Mouse (Mus musculus): Measurements from ENCODE around the gene Fam98b.

DNA sequence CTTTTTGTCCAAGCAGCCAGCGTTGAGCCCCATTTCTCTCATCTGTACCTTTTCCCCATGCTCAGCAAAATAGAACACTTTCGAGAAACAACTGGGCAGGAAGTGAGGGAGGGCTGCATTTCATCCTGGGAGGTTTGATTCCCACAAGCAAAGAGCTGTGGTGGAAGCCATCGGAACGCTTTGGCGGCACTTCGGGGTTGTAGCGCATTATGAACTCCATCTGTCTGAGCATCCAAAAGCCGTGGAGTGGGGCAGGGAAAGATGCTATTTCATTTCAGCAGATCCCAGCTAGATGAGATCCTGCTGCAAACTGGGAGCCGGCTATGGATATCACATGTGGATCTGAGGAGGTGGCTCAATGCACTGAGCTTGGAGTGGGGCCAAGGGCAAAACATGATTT lies 26.9 kb upstream of the Fam98b start:
- TF ChIP-seq CTCF (IDR thresholded peaks at IDR 0.05; ENCODE audit: low read depth) (no peak), EP300 (optimal IDR thresholded peaks at IDR 0.05) (no peak)
